In the genomic region with DNA sequence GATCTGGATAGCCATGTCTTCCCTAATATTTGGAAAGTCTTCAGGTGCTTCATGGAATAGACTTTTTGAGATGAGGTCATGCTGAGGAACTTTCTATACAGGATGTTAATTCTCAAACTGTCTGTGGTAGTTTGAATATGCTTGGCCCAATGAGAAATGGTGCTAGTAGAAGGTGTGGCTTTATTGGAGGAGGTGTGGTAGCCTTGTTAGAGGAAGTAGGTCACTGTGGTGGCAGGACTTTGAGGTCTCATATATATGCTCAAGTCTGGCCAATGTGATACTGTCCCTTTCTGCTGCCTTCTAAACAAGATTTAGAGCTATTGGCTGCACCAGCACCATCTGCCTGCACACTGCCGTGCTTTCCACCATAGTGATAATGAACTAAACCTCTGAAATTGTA, we compare ENCODE assay signal across 13 mouse cellular contexts. TPM values are rescaled to one million over a fixed set of nuclear protein-coding genes. Genes with fewer than 3 reads are reported as not detected.
DNase-seq lines count a peak whose midpoint lies in the region; ATAC-seq lines count a peak whose summit lies in the region.
"Had no signal": no experiment of that assay in that cellular context is flagged by ENCODE, and none has a peak within 500 bp of the region (broad histone marks: within the 10 kb centered on the region; RNA-seq: fewer than 3 reads in every experiment).

No protein-coding gene starts in this region.

- intact Hi-C loops in heart, postnatal 25 days (cut with DNase I), result no loop called here

- DNase-seq in A20 (ENCODE audit: low read depth, low spot score), result peak; percentile 21
- no peak for DNase-seq in cerebellum, postnatal 25 days
- DNase-seq in heart, postnatal 25 days (ENCODE audit: low spot score), result no peak
- DNase-seq in layer of hippocampus, adult 8-10 months (ENCODE audit: low spot score in 2 of 2), result no peak
- DNase-seq: cerebellum, adult 11-12 months; forebrain, postnatal 0 days; gastrocnemius, postnatal 36 days; heart, postnatal 10 days; lung, adult 2 months; thymus, postnatal 25 days had no signal

- ATAC-seq in CD4-positive, CD25-positive, alpha-beta regulatory T cell, adult 4 months, result peak; percentile 87
- peak; percentile 74 for ATAC-seq in inflammation-experienced regulatory T-cells, adult 6 months
- peak; percentile 80 for ATAC-seq in megakaryocyte, adult 5-6 weeks (ENCODE audit: poor library complexity, severe bottlenecking)
- ATAC-seq: forebrain, postnatal 0 days had no signal

RNA-seq across cellular contexts. Expression of a gene that starts 18.0 kb away (rescaled TPM):
- 10 to 100 TPM; 86.1 to 97.5 TPM for polyA plus RNA-seq in CD4-positive, CD25-positive, alpha-beta regulatory T cell, adult 4 months (2017; shearing (Covaris generic))
- polyA plus RNA-seq in inflammation-experienced regulatory T-cells, adult 6 months (2017; shearing (Covaris generic)), result 100 to 1,000 TPM in 2 of 3 experiments, 10 to 100 TPM in 1; 96.1 to 119 (median 110) TPM
- 341 TPM in 2 replicates for total RNA-seq in megakaryocyte, adult 5-6 weeks (2015)
- total RNA-seq in megakaryocyte, adult 5-6 weeks (2017), result 283 and 309 TPM in 2 replicates
- total RNA-seq in heart, postnatal 25 days (2021), result 10 to 100 TPM; 29.6 to 37.0 TPM
- total RNA-seq in layer of hippocampus, adult 8-10 months (2022), result 10 to 100 TPM; 34.8 to 37.4 (median 36.7) TPM

RNA-seq across cellular contexts. Expression of a gene that starts 50.2 kb away (rescaled TPM):
- polyA plus RNA-seq in CD4-positive, CD25-positive, alpha-beta regulatory T cell, adult 4 months (2017; shearing (Covaris generic)), result 10 to 100 TPM; 35.2 to 42.3 TPM
- polyA plus RNA-seq in inflammation-experienced regulatory T-cells, adult 6 months (2017; shearing (Covaris generic)), result 10 to 100 TPM; 34.5 to 47.5 (median 41.4) TPM
- total RNA-seq in megakaryocyte, adult 5-6 weeks (2015), result 22.2 and 23.5 TPM in 2 replicates
- total RNA-seq in megakaryocyte, adult 5-6 weeks (2017), result 22.3 and 27.6 TPM in 2 replicates
- 100 to 1,000 TPM; 221 to 227 TPM for total RNA-seq in heart, postnatal 25 days (2021)
- total RNA-seq in layer of hippocampus, adult 8-10 months (2022), result 10 to 100 TPM; 23.0 to 31.4 (median 29.0) TPM

Comparison
In these comparisons a context has a peak if more than half of its experiments do, and no peak if none do; other contexts are left out.
1. RNA of a gene that starts 18.0 kb away (total RNA-seq): 283 to 341 TPM in megakaryocyte, adult 5-6 weeks; 34.8 to 37.4 TPM in layer of hippocampus, adult 8-10 months and 29.6 to 37.0 TPM in heart, postnatal 25 days; every median in the first group is over 4 times any median in the second.
2. RNA of a gene that starts 50.2 kb away (total RNA-seq): 221 to 227 TPM in heart, postnatal 25 days; 23.0 to 31.4 TPM in layer of hippocampus, adult 8-10 months and 22.2 to 27.6 TPM in megakaryocyte, adult 5-6 weeks; every median in the first group is over 4 times any median in the second.
3. Peak in every context shown above with its lines, with median percentiles within 50 percentile points of each other: ATAC-seq.